Mouse (Mus musculus): Measurements from ENCODE around the gene Gm20479. TPM values are rescaled to one million over a fixed set of nuclear protein-coding genes. Genes with fewer than 3 reads are reported as not detected.

The Gm20479 gene
- polyA plus RNA-seq, 2 experiments: not detected

DNA sequence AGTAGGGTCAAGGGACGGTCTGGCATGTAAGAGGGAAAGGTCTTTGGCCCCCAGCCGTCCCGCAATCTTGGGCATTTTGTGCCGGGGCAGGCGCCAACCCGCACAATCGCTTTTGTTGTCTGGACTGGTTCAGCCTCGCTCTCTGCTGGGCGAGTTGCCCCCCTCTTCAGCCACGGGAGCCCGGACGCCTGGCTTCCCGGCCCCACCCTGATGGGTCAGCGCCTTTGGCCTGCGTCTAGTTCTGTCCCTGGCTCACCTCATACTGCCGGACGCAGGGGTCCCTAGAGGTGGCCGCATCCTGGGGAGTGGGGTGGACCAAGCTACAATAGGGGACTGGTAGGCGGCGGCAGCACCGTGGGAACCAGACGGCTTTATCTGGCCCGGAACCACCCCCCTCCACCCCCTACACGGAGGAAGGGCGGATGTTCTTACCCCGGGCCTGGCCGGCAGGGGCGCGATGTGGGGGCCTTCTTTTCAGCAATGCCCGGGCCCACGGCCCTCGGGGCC is 22.8 kb downstream of the Gm20479 start:
- DNase-seq (ENCODE audit: low spot score) (no peak), ATAC-seq (ENCODE audit: low FRiP score, low read depth) (no peak)
- no peaks in the 10 kb centered on the region for H3K36me3 ChIP-seq (ENCODE audit: control insufficient read depth, insufficient read depth, low read length)
- H3K4me1 ChIP-seq (ENCODE audit: control insufficient read depth, insufficient read depth, low read length): peaks cover 41% of the 10 kb centered on the region
- TF ChIP-seq POLR2A (IDR thresholded peaks at IDR 0.05; ENCODE audit: borderline replicate concordance, extremely low read depth, insufficient read depth, insufficient read length): no peak
- 6% methylated on average over 27 of the region's 32 CpGs for WGBS
- no peak overlapping the region for H3K9ac ChIP-seq (ENCODE audit: low read depth, low read length, severe bottlenecking)
- peaks cover 49% of the 10 kb centered on the region for H3K27me3 ChIP-seq (ENCODE audit: control insufficient read depth, insufficient read depth, low read length)
- H3K27ac ChIP-seq (replicated peaks; ENCODE audit: low read depth, low read length): no peak overlapping the region
- no peaks in the 10 kb centered on the region for H3K9me3 ChIP-seq (ENCODE audit: control insufficient read depth, low read length)
- H3K4me2 ChIP-seq (replicated peaks; ENCODE audit: low read depth, low read length, severe bottlenecking): peak overlapping the region; percentile 94
- H3K4me3 ChIP-seq (replicated peaks; ENCODE audit: low read length): peak overlapping the region; percentile 50

DNA sequence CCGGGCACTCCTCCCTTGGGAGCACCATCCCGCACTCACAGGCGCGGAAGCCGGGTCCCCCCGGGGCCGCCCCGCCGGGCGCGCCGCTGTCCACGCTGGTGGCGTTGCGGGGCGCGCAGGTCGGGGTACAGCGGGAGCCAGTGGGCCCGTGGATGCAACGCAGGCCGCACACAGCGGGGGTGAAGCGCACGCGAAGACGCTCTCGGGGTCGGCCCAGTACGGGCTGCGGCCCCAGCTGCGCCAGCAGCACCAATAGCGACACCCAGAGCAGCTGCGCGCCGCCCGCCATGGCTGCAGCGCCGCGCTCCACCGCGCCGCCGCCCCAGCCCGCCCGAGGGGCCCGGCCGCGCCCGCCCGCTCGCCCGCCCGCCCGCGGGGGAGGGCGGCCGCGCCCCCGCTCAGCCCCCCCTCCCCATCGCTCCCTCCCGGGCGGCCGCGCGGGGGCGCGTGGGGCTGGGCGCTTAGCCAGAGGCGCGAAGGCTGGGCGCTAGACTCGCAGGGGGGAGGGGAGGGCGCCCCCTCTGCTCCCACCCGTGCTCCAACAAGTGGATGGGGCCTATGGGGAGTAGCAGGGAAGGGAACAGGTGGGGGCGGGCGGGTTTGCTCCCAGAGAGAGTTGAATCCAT is 23.8 kb downstream of the Gm20479 start:
- no peak for TF ChIP-seq POLR2A (IDR thresholded peaks at IDR 0.05; ENCODE audit: borderline replicate concordance, extremely low read depth, insufficient read depth, insufficient read length)
- Histone ChIP-seq H3K4me1 (ENCODE audit: control insufficient read depth, insufficient read depth, low read length) (peaks cover 49% of the 10 kb centered on the region), H3K4me2 (replicated peaks; ENCODE audit: low read depth, low read length, severe bottlenecking) (peak overlapping the region; percentile 94), H3K4me3 (replicated peaks; ENCODE audit: low read length) (peak overlapping the region; percentile 50), H3K36me3 (ENCODE audit: control insufficient read depth, insufficient read depth, low read length) (no peaks in the 10 kb centered on the region), H3K9me3 (ENCODE audit: control insufficient read depth, low read length) (no peaks in the 10 kb centered on the region), H3K27me3 (ENCODE audit: control insufficient read depth, insufficient read depth, low read length) (peaks cover 60% of the 10 kb centered on the region), H3K9ac (ENCODE audit: low read depth, low read length, severe bottlenecking) (peak overlapping the region; percentile 63), H3K27ac (replicated peaks; ENCODE audit: low read depth, low read length) (0 out of 2 replicates have a peak overlapping the region, but pooled peaks have one; percentile 30)
- ATAC-seq (ENCODE audit: low FRiP score, low read depth) (no peak), DNase-seq (ENCODE audit: low spot score) (no peak)
- 5% methylated on average over 70 of the region's 77 CpGs for WGBS

DNA sequence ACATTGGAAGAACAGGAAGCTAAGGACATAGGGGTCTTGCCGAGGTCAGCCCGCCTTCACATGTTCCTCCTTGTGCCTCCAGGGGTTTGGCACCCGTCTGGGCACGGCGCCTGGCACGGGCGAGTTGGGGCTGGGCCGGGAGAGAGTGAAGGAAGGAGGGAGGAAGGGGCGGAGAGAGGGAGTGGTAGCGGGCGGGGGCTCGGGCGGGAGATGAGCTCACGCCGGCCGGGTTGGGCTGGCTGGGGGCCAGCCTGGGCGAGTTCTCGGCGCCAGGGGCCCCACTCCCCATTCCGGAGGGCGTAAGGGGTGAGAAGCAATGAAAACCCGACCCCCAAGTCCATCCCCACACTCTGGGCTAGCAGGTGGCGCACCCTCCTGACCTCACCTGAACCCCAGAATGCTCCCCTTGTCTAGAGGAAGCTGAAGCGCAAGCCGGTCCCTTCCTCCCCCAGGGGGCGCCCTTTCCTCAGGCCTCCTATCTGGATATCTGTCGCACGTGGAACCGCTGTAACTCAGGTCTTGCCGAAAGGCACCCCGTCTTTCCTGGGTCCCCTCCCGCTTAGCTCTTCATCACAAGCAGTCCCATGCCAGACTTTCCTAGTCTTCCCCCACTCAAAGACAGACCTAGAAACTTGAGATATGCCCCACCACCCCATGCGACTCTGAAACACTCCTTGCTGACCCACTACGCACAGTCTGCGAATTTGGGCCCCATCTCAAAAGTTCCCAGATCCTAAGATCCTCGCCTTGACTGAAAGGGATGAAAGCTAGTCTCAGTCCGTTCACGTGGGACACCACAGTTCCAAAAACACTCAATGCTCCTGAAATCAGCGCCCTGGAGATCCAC is 24.6 kb downstream of the Gm20479 start:
- ATAC-seq (ENCODE audit: low FRiP score, low read depth) (no peak), DNase-seq (ENCODE audit: low spot score) (peak; percentile 91)
- Histone ChIP-seq H3K9ac (ENCODE audit: low read depth, low read length, severe bottlenecking) (peak overlapping the region; percentile 63), H3K27ac (replicated peaks; ENCODE audit: low read depth, low read length) (0 out of 2 replicates have a peak overlapping the region, but pooled peaks have one; percentile 30), H3K36me3 (ENCODE audit: control insufficient read depth, insufficient read depth, low read length) (peaks cover under 1% of the 10 kb centered on the region; the same call in 1 of the 2 replicates), H3K27me3 (ENCODE audit: control insufficient read depth, insufficient read depth, low read length) (peaks cover 61% of the 10 kb centered on the region), H3K4me1 (ENCODE audit: control insufficient read depth, insufficient read depth, low read length) (peaks cover 49% of the 10 kb centered on the region), H3K4me2 (replicated peaks; ENCODE audit: low read depth, low read length, severe bottlenecking) (peak overlapping the region; percentile 94), H3K9me3 (ENCODE audit: control insufficient read depth, low read length) (no peaks in the 10 kb centered on the region), H3K4me3 (replicated peaks; ENCODE audit: low read length) (peak overlapping the region; percentile 50)
- 2% methylated on average over 32 of the region's 39 CpGs for WGBS
- no peak for TF ChIP-seq POLR2A (IDR thresholded peaks at IDR 0.05; ENCODE audit: borderline replicate concordance, extremely low read depth, insufficient read depth, insufficient read length)

DNA sequence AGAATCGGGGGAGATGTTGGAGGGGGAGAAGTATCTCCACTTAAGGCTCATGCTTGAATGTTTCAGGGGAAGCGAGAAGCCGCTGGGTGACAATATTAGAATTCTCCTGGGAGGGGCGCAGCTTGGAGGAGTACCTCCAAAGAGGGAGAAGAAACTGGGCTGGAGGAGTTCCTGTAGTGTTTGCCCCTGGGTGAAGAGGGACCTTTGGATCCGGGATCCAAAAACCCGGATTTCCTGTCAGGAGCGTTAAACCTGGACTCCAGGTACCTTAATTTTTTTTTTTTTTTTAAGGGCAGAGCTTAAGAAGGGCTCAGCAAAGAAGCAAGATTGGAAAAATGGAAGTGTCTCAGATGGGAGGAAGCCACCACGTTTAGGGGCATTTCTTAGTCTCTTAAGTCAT is 25.4 kb downstream of the Gm20479 start:
- no peak for ATAC-seq (ENCODE audit: low FRiP score, low read depth)
- H3K9me3 ChIP-seq (ENCODE audit: control insufficient read depth, low read length): no peaks in the 10 kb centered on the region
- H3K4me1 ChIP-seq (ENCODE audit: control insufficient read depth, insufficient read depth, low read length): peaks cover 46% of the 10 kb centered on the region
- DNase-seq (ENCODE audit: low spot score): no peak
- no peak for TF ChIP-seq POLR2A (IDR thresholded peaks at IDR 0.05; ENCODE audit: borderline replicate concordance, extremely low read depth, insufficient read depth, insufficient read length)
- H3K4me3 ChIP-seq (replicated peaks; ENCODE audit: low read length): peak overlapping the region; percentile 50
- 5% methylated on average over 8 of the region's 8 CpGs for WGBS
- H3K27me3 ChIP-seq (ENCODE audit: control insufficient read depth, insufficient read depth, low read length): peaks cover 68% of the 10 kb centered on the region
- peaks cover 5% of the 10 kb centered on the region; the same call in 1 of the 2 replicates for H3K36me3 ChIP-seq (ENCODE audit: control insufficient read depth, insufficient read depth, low read length)
- no peak overlapping the region for H3K9ac ChIP-seq (ENCODE audit: low read depth, low read length, severe bottlenecking)
- no peak overlapping the region; the same call in 1 of the 2 replicates for H3K27ac ChIP-seq (replicated peaks; ENCODE audit: low read depth, low read length)
- H3K4me2 ChIP-seq (replicated peaks; ENCODE audit: low read depth, low read length, severe bottlenecking): peak overlapping the region; percentile 94

DNA sequence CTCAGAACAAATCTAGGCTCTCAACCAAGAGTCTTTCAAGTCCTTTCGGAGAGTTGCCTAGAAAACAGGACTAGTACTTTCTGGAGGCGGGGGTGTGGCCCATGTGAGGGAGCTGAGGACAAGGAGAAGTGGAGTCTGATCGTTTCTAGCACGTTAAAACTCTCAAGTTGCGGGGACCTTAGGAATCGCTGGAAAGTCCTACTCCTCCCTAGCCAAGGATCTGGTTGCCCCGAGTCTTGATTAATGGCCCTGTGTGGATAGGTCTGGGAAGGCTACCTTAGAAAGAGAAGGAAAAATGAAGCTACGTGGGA is 25.7 kb downstream of the Gm20479 start:
- Histone ChIP-seq H3K36me3 (ENCODE audit: control insufficient read depth, insufficient read depth, low read length) (peaks cover 5% of the 10 kb centered on the region; the same call in 1 of the 2 replicates), H3K9me3 (ENCODE audit: control insufficient read depth, low read length) (no peaks in the 10 kb centered on the region), H3K27me3 (ENCODE audit: control insufficient read depth, insufficient read depth, low read length) (peaks cover 72% of the 10 kb centered on the region), H3K4me3 (replicated peaks; ENCODE audit: low read length) (peak overlapping the region; percentile 50), H3K4me2 (replicated peaks; ENCODE audit: low read depth, low read length, severe bottlenecking) (peak overlapping the region; percentile 94), H3K9ac (ENCODE audit: low read depth, low read length, severe bottlenecking) (0 out of 2 replicates have a peak overlapping the region, but pooled peaks have one; percentile 40), H3K4me1 (ENCODE audit: control insufficient read depth, insufficient read depth, low read length) (peaks cover 46% of the 10 kb centered on the region), H3K27ac (replicated peaks; ENCODE audit: low read depth, low read length) (no peak overlapping the region; the same call in 1 of the 2 replicates)
- DNase-seq (ENCODE audit: low spot score) (no peak), ATAC-seq (ENCODE audit: low FRiP score, low read depth) (no peak)
- WGBS: 3% methylated on average over 8 of the region's 8 CpGs
- TF ChIP-seq POLR2A (IDR thresholded peaks at IDR 0.05; ENCODE audit: borderline replicate concordance, extremely low read depth, insufficient read depth, insufficient read length): no peak

Data from limb, embryonic 14.5 days (tissue).